Mouse (Mus musculus): ENCODE data around the gene Ip6k2. TPM values are rescaled to one million over a fixed set of nuclear protein-coding genes. Genes with fewer than 3 reads are reported as not detected.

Gene Ip6k2
- total and polyA plus RNA-seq, 3 experiments, result 21.3 to 33.7 TPM; not detected in 1

GRCm38 (mm10) chr9:108777276-108777675 is 6.3 kb upstream of the Ip6k2 start:
- peak; percentile 50 for DNase-seq (ENCODE audit: low read depth, low spot score)
- peaks cover 0 to 4% of the 10 kb centered on the region in 2 experiments; a peak in 3 of 4 replicates for H3K27me3 ChIP-seq (ENCODE audit: control insufficient read depth in 1 of 2, insufficient read depth in 2 of 2, low read length in 2 of 2)
- H3K4me1 ChIP-seq (ENCODE audit: control insufficient read depth in 1 of 2, insufficient read depth in 2 of 2, low read length in 2 of 2), result peaks cover 9 to 17% of the 10 kb centered on the region in 2 experiments

GRCm38 (mm10) chr9:108780959-108781358 is 2.6 kb upstream of the Ip6k2 start:
- Histone ChIP-seq H3K27ac (ENCODE audit: control insufficient read depth, low read depth, low read length) (no peak overlapping the region), H3K4me3 (ENCODE audit: control insufficient read depth in 1 of 2, insufficient read depth in 1 of 2, low read depth in 2 of 2, low read length in 2 of 2) (no peak overlapping the region), H3K9me3 (replicated peaks; ENCODE audit: insufficient read depth, low read length) (no peaks in the 10 kb centered on the region), H3K27me3 (ENCODE audit: control insufficient read depth in 1 of 2, insufficient read depth in 2 of 2, low read length in 2 of 2) (no peaks in the 10 kb centered on the region), H3K9ac (ENCODE audit: control insufficient read depth, low read depth, low read length, poor library complexity, severe bottlenecking) (no peak overlapping the region), H3K36me3 (ENCODE audit: control insufficient read depth in 1 of 2, insufficient read depth in 2 of 2, low read length in 2 of 2) (peaks cover 0 to 21% of the 10 kb centered on the region in 2 experiments; a peak in 2 of 4 replicates), H3K4me1 (ENCODE audit: control insufficient read depth in 1 of 2, insufficient read depth in 2 of 2, low read length in 2 of 2) (peaks cover 15 to 17% of the 10 kb centered on the region in 2 experiments), H3K79me2 (ENCODE audit: control insufficient read depth, insufficient read depth, low read length, poor library complexity) (peaks cover 16% of the 10 kb centered on the region)
- TF ChIP-seq TBP (IDR thresholded peaks at IDR 0.05; ENCODE audit: low read depth, low read length) (no peak), GATA1 (IDR thresholded peaks at IDR 0.05; ENCODE audit: low read depth, low read length) (no peak)
- DNase-seq (ENCODE audit: low read depth, low spot score), result no peak

More at GRCm38 (mm10) chr9:108777276-108777675, 6.3 kb upstream of the Ip6k2 start:
- Histone ChIP-seq H3K79me2 (ENCODE audit: control insufficient read depth, insufficient read depth, low read length, poor library complexity) (no peaks in the 10 kb centered on the region), H3K9ac (ENCODE audit: control insufficient read depth, low read depth, low read length, poor library complexity, severe bottlenecking) (no peak overlapping the region), H3K36me3 (ENCODE audit: control insufficient read depth in 1 of 2, insufficient read depth in 2 of 2, low read length in 2 of 2) (peaks cover 0 to 11% of the 10 kb centered on the region in 2 experiments; a peak in 2 of 4 replicates), H3K27ac (ENCODE audit: control insufficient read depth, low read depth, low read length) (no peak overlapping the region), H3K4me3 (ENCODE audit: control insufficient read depth in 1 of 2, insufficient read depth in 1 of 2, low read depth in 2 of 2, low read length in 2 of 2) (no peak overlapping the region), H3K9me3 (replicated peaks; ENCODE audit: insufficient read depth, low read length) (no peaks in the 10 kb centered on the region)
- no peak for TF ChIP-seq CTCF (IDR thresholded peaks at IDR 0.05 in 2 of 3, conservative IDR thresholded peaks at IDR 0.05 in 1 of 3; ENCODE audit: control insufficient read depth in 1 of 3, insufficient read depth in 1 of 3, low read depth in 2 of 3, low read length in 3 of 3, poor library complexity in 1 of 3, severe bottlenecking in 1 of 3)
- peak; percentile 59; the same call in 1 of the 2 replicates for TF ChIP-seq ETS1 (IDR thresholded peaks at IDR 0.05; ENCODE audit: low read depth, low read length)
- TF ChIP-seq GATA1 (IDR thresholded peaks at IDR 0.05; ENCODE audit: low read depth, low read length), result peak; percentile 26; the same call in 1 of the 2 replicates

- Histone ChIP-seq H3K79me2 (ENCODE audit: control insufficient read depth, insufficient read depth, low read length, poor library complexity) (peaks cover 21% of the 10 kb centered on the region), H3K36me3 (ENCODE audit: control insufficient read depth in 1 of 2, insufficient read depth in 2 of 2, low read length in 2 of 2) (peaks cover 0 to 23% of the 10 kb centered on the region in 2 experiments; a peak in 2 of 4 replicates), H3K27ac (ENCODE audit: control insufficient read depth, low read depth, low read length) (no peak overlapping the region), H3K9ac (ENCODE audit: control insufficient read depth, low read depth, low read length, poor library complexity, severe bottlenecking) (no peak overlapping the region), H3K27me3 (ENCODE audit: control insufficient read depth in 1 of 2, insufficient read depth in 2 of 2, low read length in 2 of 2) (no peaks in the 10 kb centered on the region), H3K4me3 (ENCODE audit: control insufficient read depth in 1 of 2, insufficient read depth in 1 of 2, low read depth in 2 of 2, low read length in 2 of 2) (no peak overlapping the region), H3K4me1 (ENCODE audit: control insufficient read depth in 1 of 2, insufficient read depth in 2 of 2, low read length in 2 of 2) (peaks cover 10 to 13% of the 10 kb centered on the region in 2 experiments), H3K9me3 (replicated peaks; ENCODE audit: insufficient read depth, low read length) (no peaks in the 10 kb centered on the region)
- no peak for DNase-seq (ENCODE audit: low read depth, low spot score)
- TF ChIP-seq TBP (IDR thresholded peaks at IDR 0.05; ENCODE audit: low read depth, low read length) (no peak), RAD21 (IDR thresholded peaks at IDR 0.05; ENCODE audit: low read depth, low read length) (no peak), CHD1 (IDR thresholded peaks at IDR 0.05; ENCODE audit: low read depth, low read length) (no peak), TCF12 (IDR thresholded peaks at IDR 0.05; ENCODE audit: low read depth, low read length) (no peak), BHLHE40 (IDR thresholded peaks at IDR 0.05; ENCODE audit: borderline replicate concordance, low read depth, low read length) (no peak), CHD2 (IDR thresholded peaks at IDR 0.05; ENCODE audit: low read length) (no peak), ZKSCAN1 (IDR thresholded peaks at IDR 0.05; ENCODE audit: low read depth, low read length) (no peak), SIN3A (IDR thresholded peaks at IDR 0.05; ENCODE audit: low read length) (no peak), MYC (IDR thresholded peaks at IDR 0.05; ENCODE audit: low read depth, low read length) (no peak), USF2 (IDR thresholded peaks at IDR 0.05; ENCODE audit: borderline replicate concordance in 1 of 2, insufficient read depth in 1 of 2, low read depth in 1 of 2, low read length in 2 of 2) (no peak), USF1 (IDR thresholded peaks at IDR 0.05; ENCODE audit: low read depth, low read length) (no peak), MXI1 (IDR thresholded peaks at IDR 0.05; ENCODE audit: low read depth, low read length) (no peak), JUND (IDR thresholded peaks at IDR 0.05; ENCODE audit: low read depth, low read length) (no peak), E2F4 (IDR thresholded peaks at IDR 0.05; ENCODE audit: borderline replicate concordance, low read depth, low read length) (no peak)
These were observed 1.7 kb upstream of the Ip6k2 start for GRCm38 (mm10) chr9:108781891-108782290.
